Mouse (Mus musculus) lung, adult 2 months (tissue): ENCODE measurements around the gene Slc33a1. TPM values are rescaled to one million over a fixed set of nuclear protein-coding genes. Genes with fewer than 3 reads are reported as not detected.
A peak's percentile ranks its signal among the peaks of the same experiment; 100 is the strongest.

Experiments used
- DNase-seq: peaks from one replicate; pipeline ENCODE4 v3.0.0; 2022
- H3K4me1 ChIP-seq: fragments of 200-500 bp; 2 replicates; pipeline ENCODE4 v1.6.1; 2011; ENCODE audit warnings: low read length; ENCODE audit not compliant: control insufficient read depth, insufficient read depth
- H3K4me3 ChIP-seq: fragments of 200-500 bp; replicated peaks from 2 replicates; pipeline ENCODE3; 2011; ENCODE audit warnings: low read depth, mild to moderate bottlenecking, control low read depth, low read length; ENCODE audit errors: extremely low read depth
- CTCF ChIP-seq: fragments of 200-500 bp; IDR thresholded peaks from 2 replicates; pipeline ENCODE4 v1.5.1; 2011; ENCODE audit warnings: mild to moderate bottlenecking, low read length, control low read depth; ENCODE audit not compliant: insufficient read depth
- POLR2A ChIP-seq: fragments of 200-500 bp; IDR thresholded peaks from 2 replicates; pipeline ENCODE4 v1.6.1; 2011; ENCODE audit warnings: low read depth, mild to moderate bottlenecking, control low read depth, low read length, borderline replicate concordance; ENCODE audit errors: extremely low read depth
- WGBS: fragments of 180-500 bp; shearing (Covaris S2); methylation state at CpG from one replicate; pipeline ENCODE4 v1.1.7; 2018; 5-methylcytosine and 5-hydroxymethylcytosine counted together
- polyA plus RNA-seq: library from polyadenylated mRNA; depleted of rRNA; stranded (reverse); fragments of >200 nt; gene quantifications from 2 replicates; pipeline ENCODE4 v1.2.3, GENCODE M21; 2012; rRNA removed

Slc33a1 gene
- 13.8 and 14.0 TPM in 2 replicates for polyA plus RNA-seq

GRCm38 (mm10) chr3:63964100-63964921 is at the start of gene Slc33a1:
Gene Slc33a1, minus strand, starts transcription at chr3:63964768.
- H3K4me1 ChIP-seq = peaks cover 8% of the 10 kb centered on the region; the same call in 1 of the 2 replicates
- TF ChIP-seq POLR2A (peak; percentile 70; the same call in 1 of the 2 replicates), CTCF (no peak)
- peak within 1 kb of the TSS; percentile 81 for H3K4me3 ChIP-seq
- DNase-seq = peak; percentile 98
- WGBS = under 1% methylated on average over 69 of the region's 69 CpGs

GRCm38 (mm10) chr3:63988722-63989440 is 24.3 kb upstream of the Slc33a1 start:
- Histone ChIP-seq H3K4me3 (no peak overlapping the region), H3K4me1 (no peaks in the 10 kb centered on the region)
- DNase-seq = no peak
- WGBS = 94% methylated on average over 3 of the region's 3 CpGs
- TF ChIP-seq CTCF = no peak
- TF ChIP-seq POLR2A = no peak

- WGBS = 89% methylated on average over 1 of the region's 1 CpGs
- Histone ChIP-seq H3K4me3 (no peak overlapping the region), H3K4me1 (no peaks in the 10 kb centered on the region)
- TF ChIP-seq POLR2A (no peak), CTCF (no peak)
- DNase-seq = no peak
Observed at GRCm38 (mm10) chr3:63986656-63987055, 22.1 kb upstream of the Slc33a1 start.

- H3K4me1 ChIP-seq = peaks cover 6% of the 10 kb centered on the region
- TF ChIP-seq POLR2A = no peak
- no peak for TF ChIP-seq CTCF
- DNase-seq = no peak
- no peak overlapping the region for H3K4me3 ChIP-seq
- WGBS = 82% methylated on average over 4 of the region's 4 CpGs
Observed at GRCm38 (mm10) chr3:63977895-63978294, 13.3 kb upstream of the Slc33a1 start.

- DNase-seq = peak; percentile 90
- Histone ChIP-seq H3K4me1 (peaks cover 6% of the 10 kb centered on the region), H3K4me3 (peak within 1 kb of the TSS; percentile 93)
- under 1% methylated on average over 67 of the region's 67 CpGs for WGBS
- TF ChIP-seq CTCF = no peak
- TF ChIP-seq POLR2A = peak; percentile 82; the same call in 1 of the 2 replicates
Observed at GRCm38 (mm10) chr3:63975955-63976908, 11.7 kb upstream of the Slc33a1 start, which contains the start of gene Gmps. Gene Gmps, plus strand, starts transcription at chr3:63976106.

- TF ChIP-seq CTCF (no peak), POLR2A (no peak)
- no peak overlapping the region for H3K4me3 ChIP-seq
- WGBS = 75% methylated on average over 2 of the region's 2 CpGs
- DNase-seq = no peak
- peaks cover 8% of the 10 kb centered on the region; the same call in 1 of the 2 replicates for H3K4me1 ChIP-seq
Observed at GRCm38 (mm10) chr3:63965929-63966328, 1.4 kb upstream of the Slc33a1 start.

GRCm38 (mm10) chr3:63964922-63965249 is 318 bp upstream of the Slc33a1 start:
- no peak for TF ChIP-seq POLR2A
- TF ChIP-seq CTCF = no peak
- Histone ChIP-seq H3K4me1 (peaks cover 8% of the 10 kb centered on the region; the same call in 1 of the 2 replicates), H3K4me3 (no peak overlapping the region)
- no peak for DNase-seq
- WGBS = 77% methylated on average over 6 of the region's 6 CpGs

GRCm38 (mm10) chr3:63963421-63964099 is 1.0 kb downstream of the Slc33a1 start:
- Histone ChIP-seq H3K4me1 (peaks cover 8% of the 10 kb centered on the region; the same call in 1 of the 2 replicates), H3K4me3 (peak overlapping the region; percentile 81)
- peak; percentile 10 for DNase-seq
- TF ChIP-seq CTCF = no peak
- no peak for TF ChIP-seq POLR2A
- WGBS = 3% methylated on average over 25 of the region's 25 CpGs
